11 mouse cellular contexts compared by ENCODE assay signal in the genomic region with DNA sequence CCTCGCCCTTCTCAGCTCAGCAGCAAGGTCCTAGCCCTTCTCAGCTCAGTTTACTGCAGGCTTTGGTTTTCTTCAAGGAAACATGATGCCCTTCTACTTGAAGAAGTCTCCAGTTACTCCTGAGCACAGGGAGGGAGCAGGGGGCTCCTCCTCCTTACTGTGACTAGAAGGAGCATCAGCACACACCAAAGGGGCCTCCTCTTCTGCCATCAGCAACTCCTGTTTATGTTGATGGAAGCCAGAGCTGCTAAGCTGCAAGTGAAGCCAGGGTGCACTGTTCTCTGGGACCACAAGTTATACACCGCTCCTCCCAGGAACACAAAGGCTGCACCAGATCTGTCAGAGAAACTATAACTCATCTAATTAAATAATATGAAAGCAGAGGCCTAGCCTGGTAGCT. TPM values are rescaled to one million over a fixed set of nuclear protein-coding genes. Genes with fewer than 3 reads are reported as not detected.
DNase-seq lines count a peak whose midpoint lies in the region; ATAC-seq and TF ChIP-seq lines count a peak whose summit lies in the region.
"Had no signal": no experiment of that assay in that cellular context is flagged by ENCODE, and none has a peak within 500 bp of the region (broad histone marks: within the 10 kb centered on the region; RNA-seq: fewer than 3 reads in every experiment).

No protein-coding gene starts in this region.

- WGBS in forebrain, embryonic 10.5 days, result 81% methylated on average over 2 of the region's 2 CpGs
- WGBS in forebrain, embryonic 11.5 days, result 77% methylated on average over 2 of the region's 2 CpGs
- WGBS in lung, embryonic 14.5 days, result 46% methylated on average over 2 of the region's 2 CpGs
- WGBS in hindbrain, embryonic 14.5 days, result 70% methylated on average over 2 of the region's 2 CpGs

- H3K9ac ChIP-seq in forebrain, embryonic 11.5 days (ENCODE audit: low read length), result no peak overlapping the region
- H3K9ac ChIP-seq in lung, embryonic 14.5 days, result no peak overlapping the region; the same call in 1 of the 2 replicates
- H3K9ac ChIP-seq in hindbrain, embryonic 14.5 days, result no peak overlapping the region

- H3K27ac ChIP-seq in forebrain, embryonic 10.5 days, result peak overlapping the region; percentile 27; the same call in 1 of the 2 replicates
- no peak overlapping the region for H3K27ac ChIP-seq in forebrain, embryonic 11.5 days (ENCODE audit: low read depth, low read length)
- peak overlapping the region; percentile 68 for H3K27ac ChIP-seq in lung, embryonic 14.5 days (ENCODE audit: low read depth)
- 0 out of 2 replicates have a peak overlapping the region, but pooled peaks have one; percentile 20 for H3K27ac ChIP-seq in hindbrain, embryonic 14.5 days

- no peaks in the 10 kb centered on the region for H3K9me3 ChIP-seq in forebrain, embryonic 10.5 days
- no peaks in the 10 kb centered on the region for H3K9me3 ChIP-seq in forebrain, embryonic 11.5 days (ENCODE audit: control insufficient read depth, low read length)
- no peaks in the 10 kb centered on the region for H3K9me3 ChIP-seq in lung, embryonic 14.5 days (ENCODE audit: low read depth, low read length)
- H3K9me3 ChIP-seq in hindbrain, embryonic 14.5 days (ENCODE audit: control insufficient read depth, low read length), result no peaks in the 10 kb centered on the region

- no peak for ATAC-seq in forebrain, embryonic 11.5 days (replicated peaks; ENCODE audit: low FRiP score)
- ATAC-seq in lung, embryonic 14.5 days (ENCODE audit: insufficient read depth), result peak; percentile 45
- ATAC-seq in hindbrain, embryonic 14.5 days (ENCODE audit: low FRiP score), result no peak

- DNase-seq in forebrain, embryonic 10.5 days (ENCODE audit: extremely low spot score, low spot score), result no peak
- no peak for DNase-seq in forebrain, embryonic 11.5 days (ENCODE audit: low spot score)
- DNase-seq in lung, embryonic 14.5 days, result peak; percentile 31
- DNase-seq in lung, postnatal 10 days, result no peak
- DNase-seq in hindbrain, embryonic 14.5 days (ENCODE audit: low spot score), result no peak
- DNase-seq in mesoderm, embryonic 11.5 days (ENCODE audit: low read depth, low spot score), result peak; percentile 54
- no peak for DNase-seq in T-cell, adult 2 months (ENCODE audit: low spot score)
- DNase-seq in gastrocnemius, postnatal 14 days, result no peak
- DNase-seq: B cell, adult 2 months; cerebellum, adult 9-10 months; layer of hippocampus, adult 9-11 months had no signal

- no peaks in the 10 kb centered on the region for H3K27me3 ChIP-seq in forebrain, embryonic 10.5 days (ENCODE audit: poor library complexity, severe bottlenecking)
- H3K27me3 ChIP-seq in forebrain, embryonic 11.5 days (ENCODE audit: control insufficient read depth, insufficient read depth, low read length), result no peaks in the 10 kb centered on the region
- H3K27me3 ChIP-seq in lung, embryonic 14.5 days (ENCODE audit: insufficient read depth, low read length), result no peaks in the 10 kb centered on the region
- H3K27me3 ChIP-seq in hindbrain, embryonic 14.5 days (ENCODE audit: control insufficient read depth, insufficient read depth, low read length), result no peaks in the 10 kb centered on the region

- H3K4me3 ChIP-seq in forebrain, embryonic 10.5 days, result no peak overlapping the region
- H3K4me3 ChIP-seq in forebrain, embryonic 11.5 days (ENCODE audit: low read depth, low read length), result no peak overlapping the region
- no peak overlapping the region for H3K4me3 ChIP-seq in lung, embryonic 14.5 days (ENCODE audit: low read depth, low read length)
- no peak overlapping the region for H3K4me3 ChIP-seq in hindbrain, embryonic 14.5 days (replicated peaks; ENCODE audit: low read length)

- peaks cover 42% of the 10 kb centered on the region for H3K4me1 ChIP-seq in forebrain, embryonic 10.5 days
- H3K4me1 ChIP-seq in forebrain, embryonic 11.5 days (replicated peaks; ENCODE audit: control insufficient read depth, insufficient read depth, low read length), result no peaks in the 10 kb centered on the region
- peaks cover 13% of the 10 kb centered on the region; the same call in 1 of the 2 replicates for H3K4me1 ChIP-seq in lung, embryonic 14.5 days (ENCODE audit: insufficient read depth)
- H3K4me1 ChIP-seq in hindbrain, embryonic 14.5 days (replicated peaks; ENCODE audit: control insufficient read depth, insufficient read depth, low read length), result peaks cover 11% of the 10 kb centered on the region; the same call in 1 of the 2 replicates

- H3K36me3 ChIP-seq in forebrain, embryonic 10.5 days (replicated peaks), result no peaks in the 10 kb centered on the region
- no peaks in the 10 kb centered on the region for H3K36me3 ChIP-seq in forebrain, embryonic 11.5 days (ENCODE audit: control insufficient read depth, insufficient read depth, low read length)
- H3K36me3 ChIP-seq in lung, embryonic 14.5 days (ENCODE audit: insufficient read depth), result no peaks in the 10 kb centered on the region
- H3K36me3 ChIP-seq in hindbrain, embryonic 14.5 days (replicated peaks; ENCODE audit: control insufficient read depth, insufficient read depth), result no peaks in the 10 kb centered on the region; the same call in 1 of the 2 replicates

- intact Hi-C loops in gastrocnemius, postnatal 14 days (cut with DNase I; ENCODE audit: low total_unique reads), result no loop called here

- no peak for TF ChIP-seq CTCF in lung, embryonic 14.5 days (IDR thresholded peaks at IDR 0.05; ENCODE audit: low read depth)

- no peak overlapping the region for H3K4me2 ChIP-seq in forebrain, embryonic 11.5 days (ENCODE audit: low read depth, low read length, severe bottlenecking)
- peak overlapping the region; percentile 36 for H3K4me2 ChIP-seq in lung, embryonic 14.5 days
- no peak overlapping the region for H3K4me2 ChIP-seq in hindbrain, embryonic 14.5 days (replicated peaks)

RNA-seq across cellular contexts. Expression of a gene that starts 34.4 kb away (rescaled TPM):
- polyA plus RNA-seq in forebrain, embryonic 10.5 days (2016; fragmentation: Nextera tagmentation; extraction: Ambion mirVana), result 40.0 and 40.5 TPM in 2 replicates
- 29.8 and 38.0 TPM in 2 replicates for polyA plus RNA-seq in forebrain, embryonic 11.5 days (2014; fragmentation: Nextera tagmentation; extraction: Ambion mirVana)
- 34.1 and 34.8 TPM in 2 replicates for polyA plus RNA-seq in lung, embryonic 14.5 days (2014; fragmentation: Nextera tagmentation; extraction: Ambion mirVana)
- polyA plus RNA-seq in hindbrain, embryonic 14.5 days (2014; fragmentation: Nextera tagmentation; extraction: Ambion mirVana), result 25.3 and 28.3 TPM in 2 replicates
- total RNA-seq in gastrocnemius, postnatal 14 days (2021), result 1 to 10 TPM; 2.9 to 4.4 TPM

Comparison
In these comparisons a context has a peak if more than half of its experiments do, and no peak if none do; other contexts are left out.
1. DNase-seq: peak in lung, embryonic 14.5 days (single experiment) and mesoderm, embryonic 11.5 days (single experiment); none in forebrain, embryonic 10.5 days (single experiment), forebrain, embryonic 11.5 days (single experiment), lung, postnatal 10 days (single experiment), hindbrain, embryonic 14.5 days (single experiment), T-cell, adult 2 months (single experiment) and gastrocnemius, postnatal 14 days (single experiment).